Mouse (Mus musculus) neural tube, embryonic 12.5 days (tissue): ENCODE results near the gene Mfsd4b3. TPM values are rescaled to one million over a fixed set of nuclear protein-coding genes. Genes with fewer than 3 reads are reported as not detected.
"Not testable (repeated sequence)": the region's sequence is repeated elsewhere in the genome, so short reads cannot be mapped to it uniquely, and the experiment has no call there.

Experiments used
- ATAC-seq: fragments of 200-750 bp; cut with Nextera tagmentation; 2 replicates; pipeline ENCODE4 v1.8.0; 2017; ENCODE audit warnings: low read depth, mild to moderate bottlenecking, moderate TSS enrichment, moderate library complexity; ENCODE audit not compliant: low FRiP score
- H3K27ac ChIP-seq: fragments of 300-500 bp; sonication (generic); 2 replicates; pipeline ENCODE4 v1.5.1; 2016
- H3K27me3 ChIP-seq: fragments of 300-500 bp; sonication (generic); replicated peaks from 2 replicates; pipeline ENCODE4 v1.6.1; 2016; ENCODE audit warnings: mild to moderate bottlenecking
- H3K36me3 ChIP-seq: fragments of 300-500 bp; sonication (generic); 2 replicates; pipeline ENCODE4 v1.6.1; 2016; ENCODE audit warnings: mild to moderate bottlenecking
- H3K4me1 ChIP-seq: fragments of 300-500 bp; sonication (generic); 2 replicates; pipeline ENCODE4 v1.6.1; 2016
- H3K4me2 ChIP-seq: fragments of 300-500 bp; sonication (generic); replicated peaks from 2 replicates; pipeline ENCODE4 v1.6.1; 2016; ENCODE audit warnings: mild to moderate bottlenecking
- H3K4me3 ChIP-seq: fragments of 300-500 bp; sonication (generic); 2 replicates; pipeline ENCODE4 v1.5.1; 2016
- H3K9ac ChIP-seq: fragments of 300-500 bp; sonication (generic); 2 replicates; pipeline ENCODE4 v1.6.1; 2016; ENCODE audit warnings: mild to moderate bottlenecking
- H3K9me3 ChIP-seq: fragments of 300-500 bp; sonication (generic); 2 replicates; pipeline ENCODE4 v1.6.1; 2016; ENCODE audit warnings: mild to moderate bottlenecking
- WGBS: fragments of 180-500 bp; shearing (Covaris S2); methylation state at CpG from one replicate; pipeline ENCODE4 v1.1.7; 2016; 5-methylcytosine and 5-hydroxymethylcytosine counted together
- polyA plus RNA-seq: library from polyadenylated mRNA; unstranded; fragments of >200 nt; fragmentation: Nextera tagmentation; extraction: Ambion mirVana; gene quantifications from 2 replicates; pipeline ENCODE4 v1.2.1, GENCODE M21; 2016

The Mfsd4b3 gene
- 0.18 and 0.40 TPM in 2 replicates for polyA plus RNA-seq

- H3K4me1 ChIP-seq, result peaks cover 7% of the 10 kb centered on the region; the same call in 1 of the 2 replicates
- no peak within 1 kb of the TSS for H3K27ac ChIP-seq
- WGBS, result under 1% methylated on average over 38 of the region's 38 CpGs
- H3K4me3 ChIP-seq, result peak within 1 kb of the TSS; percentile 42
- no peaks in the 10 kb centered on the region for H3K9me3 ChIP-seq
- peak within 1 kb of the TSS; percentile 98 for H3K4me2 ChIP-seq
- ATAC-seq, result peak; percentile 98
- peak within 1 kb of the TSS; percentile 30; the same call in 1 of the 2 replicates for H3K9ac ChIP-seq
- H3K27me3 ChIP-seq, result no peaks in the 10 kb centered on the region
- H3K36me3 ChIP-seq, result no peaks in the 10 kb centered on the region
Observed at GRCm38 (mm10) chr10:39959761-39960440, at the start of gene Mfsd4b3. Mfsd4b3 (minus strand) TSS chr10:39960153.

- ATAC-seq, result no peak
- Histone ChIP-seq H3K4me2 (no peak overlapping the region), H3K4me1 (no peaks in the 10 kb centered on the region), H3K9ac (no peak overlapping the region), H3K4me3 (no peak overlapping the region), H3K36me3 (no peaks in the 10 kb centered on the region), H3K27ac (no peak overlapping the region), H3K27me3 (no peaks in the 10 kb centered on the region), H3K9me3 (no peaks in the 10 kb centered on the region)
- WGBS, result 86% methylated on average over 11 of the region's 11 CpGs
Observed at GRCm38 (mm10) chr10:40009591-40009990, 49.6 kb upstream of the Mfsd4b3 start.

DNA sequence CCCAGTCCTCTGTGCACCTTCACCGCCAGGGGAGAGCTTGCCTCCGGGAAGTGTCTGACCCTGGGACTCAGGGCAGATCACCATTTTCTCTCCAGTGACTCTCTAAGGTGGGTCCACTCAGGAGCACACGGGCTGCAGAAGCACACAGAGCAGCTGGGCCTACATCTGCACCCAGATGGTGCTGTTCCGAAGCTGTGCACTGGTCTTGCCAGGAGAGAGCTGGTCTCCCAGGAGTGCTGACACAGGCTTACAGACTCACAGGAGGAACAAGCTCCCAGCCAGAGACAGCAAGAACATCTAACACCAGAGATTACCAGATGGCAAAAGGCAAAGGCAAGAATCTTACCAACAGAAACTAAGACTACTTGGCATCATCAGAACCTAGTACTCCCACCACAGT, 48.9 kb upstream of the Mfsd4b3 start:
- not testable (repeated sequence) for H3K27me3 ChIP-seq, H3K4me3 ChIP-seq, H3K9me3 ChIP-seq, ATAC-seq, H3K36me3 ChIP-seq, H3K4me1 ChIP-seq, H3K27ac ChIP-seq, H3K4me2 ChIP-seq, H3K9ac ChIP-seq
- 85% methylated on average over 4 of the region's 4 CpGs for WGBS

- Histone ChIP-seq H3K9ac (no peak overlapping the region), H3K9me3 (no peaks in the 10 kb centered on the region), H3K36me3 (no peaks in the 10 kb centered on the region), H3K27me3 (no peaks in the 10 kb centered on the region), H3K4me1 (no peaks in the 10 kb centered on the region), H3K4me3 (no peak overlapping the region), H3K27ac (no peak overlapping the region), H3K4me2 (no peak overlapping the region)
- WGBS, result 92% methylated on average over 4 of the region's 4 CpGs
- ATAC-seq, result no peak
Observed at GRCm38 (mm10) chr10:40007953-40008352, 48.0 kb upstream of the Mfsd4b3 start.

DNA sequence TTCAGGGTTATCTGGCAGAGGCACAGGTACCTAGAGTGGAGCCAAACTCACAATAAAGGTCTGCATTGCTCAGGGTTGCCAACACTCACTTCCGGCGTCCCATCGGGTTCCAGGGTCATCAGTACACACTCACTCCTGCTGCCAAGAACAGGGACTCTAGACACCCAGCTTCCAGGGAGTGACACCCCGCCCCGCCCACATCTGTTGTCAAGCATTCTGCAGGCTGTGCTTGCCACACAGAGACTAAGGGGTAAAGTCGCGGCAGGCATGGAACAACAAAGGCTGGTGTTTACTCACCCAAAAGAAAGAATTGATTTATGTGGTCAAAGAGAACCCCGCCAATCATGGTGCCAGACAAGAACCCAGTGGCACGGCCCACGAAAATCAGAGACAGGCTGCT, 47.0 kb upstream of the Mfsd4b3 start:
- Histone ChIP-seq H3K36me3 (no peaks in the 10 kb centered on the region), H3K27me3 (no peaks in the 10 kb centered on the region), H3K9ac (no peak overlapping the region), H3K9me3 (no peaks in the 10 kb centered on the region), H3K27ac (no peak overlapping the region), H3K4me3 (no peak overlapping the region), H3K4me2 (no peak overlapping the region), H3K4me1 (no peaks in the 10 kb centered on the region)
- WGBS, result 64% methylated on average over 10 of the region's 10 CpGs
- ATAC-seq, result no peak

GRCm38 (mm10) chr10:40000746-40001145, 40.8 kb upstream of the Mfsd4b3 start:
- no peak overlapping the region for H3K27ac ChIP-seq
- H3K4me1 ChIP-seq, result no peaks in the 10 kb centered on the region
- no peaks in the 10 kb centered on the region for H3K9me3 ChIP-seq
- H3K9ac ChIP-seq, result no peak overlapping the region
- no peaks in the 10 kb centered on the region for H3K36me3 ChIP-seq
- no peaks in the 10 kb centered on the region for H3K27me3 ChIP-seq
- no peak for ATAC-seq
- H3K4me3 ChIP-seq, result no peak overlapping the region
- H3K4me2 ChIP-seq, result no peak overlapping the region
- WGBS, result 90% methylated on average over 2 of the region's 2 CpGs

GRCm38 (mm10) chr10:39991155-39991554, 31.2 kb upstream of the Mfsd4b3 start:
- Histone ChIP-seq H3K4me1 (no peaks in the 10 kb centered on the region), H3K4me2 (no peak overlapping the region), H3K9ac (no peak overlapping the region), H3K36me3 (no peaks in the 10 kb centered on the region), H3K27ac (no peak overlapping the region), H3K9me3 (peaks cover 6% of the 10 kb centered on the region; the same call in 1 of the 2 replicates), H3K4me3 (no peak overlapping the region), H3K27me3 (no peaks in the 10 kb centered on the region)
- 85% methylated on average over 4 of the region's 4 CpGs for WGBS
- no peak for ATAC-seq

DNA sequence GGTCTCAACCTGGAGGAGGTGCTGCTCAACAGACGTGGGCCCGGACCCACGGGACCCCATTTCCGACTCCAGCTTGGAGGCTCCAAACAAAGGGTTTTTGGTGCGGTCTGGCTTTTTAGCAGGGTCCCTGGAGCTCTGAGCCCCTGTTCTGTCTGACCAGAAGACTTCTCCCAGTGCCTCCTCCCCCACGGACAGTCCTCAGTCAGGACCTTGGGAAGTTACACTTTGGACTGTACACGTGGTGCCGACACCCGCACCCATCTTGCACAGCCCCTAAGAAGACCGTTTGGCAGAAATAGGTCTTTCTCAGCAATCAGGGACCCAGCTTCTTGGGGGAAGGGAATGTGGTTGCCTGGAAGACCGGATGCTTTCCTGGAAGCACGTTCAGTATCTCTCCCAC, 26.5 kb upstream of the Mfsd4b3 start, which contains the start of gene Mfsd4b5:
TSS of gene Mfsd4b5 (minus strand) at position 181 of the 400 bp plus-strand sequence.
- no peak within 1 kb of the TSS for H3K9ac ChIP-seq
- no peaks in the 10 kb centered on the region for H3K9me3 ChIP-seq
- no peak within 1 kb of the TSS for H3K4me3 ChIP-seq
- H3K4me2 ChIP-seq, result no peak within 1 kb of the TSS
- H3K27me3 ChIP-seq, result no peaks in the 10 kb centered on the region
- 90% methylated on average over 12 of the region's 12 CpGs for WGBS
- no peak for ATAC-seq
- H3K4me1 ChIP-seq, result no peaks in the 10 kb centered on the region
- H3K27ac ChIP-seq, result no peak within 1 kb of the TSS
- no peaks in the 10 kb centered on the region for H3K36me3 ChIP-seq

DNA sequence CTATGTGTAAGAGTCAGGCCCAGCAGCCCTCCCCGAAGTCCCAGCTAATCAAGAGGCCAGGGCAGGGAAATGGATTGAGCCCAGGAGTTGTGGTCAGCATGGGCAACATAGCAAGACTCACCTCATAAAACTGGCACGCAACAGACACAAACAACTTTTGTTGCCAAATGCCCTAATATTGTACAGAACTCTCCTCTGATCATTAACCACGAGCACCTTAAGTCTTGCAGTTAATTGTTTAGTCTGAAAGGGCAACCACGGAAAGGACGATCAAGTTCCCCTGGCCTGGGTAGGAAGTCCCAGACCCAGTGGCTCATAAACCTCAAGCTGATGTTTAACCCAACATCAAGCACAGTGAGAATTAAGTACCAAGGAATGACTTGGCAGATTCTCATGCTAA, 22.7 kb upstream of the Mfsd4b3 start:
- Histone ChIP-seq H3K4me1 (no peaks in the 10 kb centered on the region), H3K4me3 (no peak overlapping the region), H3K9me3 (peaks cover 7% of the 10 kb centered on the region; the same call in 1 of the 2 replicates), H3K27ac (no peak overlapping the region), H3K9ac (no peak overlapping the region), H3K27me3 (no peaks in the 10 kb centered on the region), H3K4me2 (no peak overlapping the region), H3K36me3 (no peaks in the 10 kb centered on the region)
- ATAC-seq, result no peak
- 53% methylated on average over 5 of the region's 5 CpGs for WGBS

- Histone ChIP-seq H3K36me3 (no peaks in the 10 kb centered on the region), H3K4me1 (no peaks in the 10 kb centered on the region), H3K27ac (no peak overlapping the region), H3K27me3 (no peaks in the 10 kb centered on the region), H3K4me3 (no peak overlapping the region), H3K4me2 (no peak overlapping the region), H3K9ac (no peak overlapping the region), H3K9me3 (peaks cover 12% of the 10 kb centered on the region)
- ATAC-seq, result no peak
- WGBS, result 93% methylated on average over 1 of the region's 1 CpGs
Observed at GRCm38 (mm10) chr10:39978231-39978630, 18.3 kb upstream of the Mfsd4b3 start.

DNA sequence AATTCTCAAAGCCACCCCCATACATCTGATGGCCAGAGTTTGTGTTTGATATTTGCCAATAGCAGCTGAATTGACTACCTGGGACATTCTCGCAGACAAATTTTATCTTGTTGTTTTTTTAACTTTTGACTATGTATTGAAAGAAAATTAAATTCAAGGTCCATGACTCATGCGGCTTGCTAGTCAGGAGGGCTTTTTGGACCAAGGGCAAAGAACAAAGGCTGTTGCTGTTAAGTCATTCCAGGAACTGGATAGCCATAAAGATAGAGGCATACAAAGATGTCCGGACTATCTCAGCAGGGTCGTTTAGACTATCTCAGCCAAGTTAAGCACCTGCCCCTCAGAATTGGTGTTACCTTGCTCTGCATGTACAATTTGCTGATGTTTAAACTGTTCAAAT, 17.4 kb upstream of the Mfsd4b3 start:
- no peak for ATAC-seq
- no peak overlapping the region for H3K9ac ChIP-seq
- no peak overlapping the region for H3K27ac ChIP-seq
- H3K9me3 ChIP-seq, result peaks cover 12% of the 10 kb centered on the region
- WGBS, result 96% methylated on average over 4 of the region's 4 CpGs
- no peaks in the 10 kb centered on the region for H3K27me3 ChIP-seq
- no peaks in the 10 kb centered on the region for H3K36me3 ChIP-seq
- no peak overlapping the region for H3K4me2 ChIP-seq
- H3K4me1 ChIP-seq, result no peaks in the 10 kb centered on the region
- no peak overlapping the region for H3K4me3 ChIP-seq

DNA sequence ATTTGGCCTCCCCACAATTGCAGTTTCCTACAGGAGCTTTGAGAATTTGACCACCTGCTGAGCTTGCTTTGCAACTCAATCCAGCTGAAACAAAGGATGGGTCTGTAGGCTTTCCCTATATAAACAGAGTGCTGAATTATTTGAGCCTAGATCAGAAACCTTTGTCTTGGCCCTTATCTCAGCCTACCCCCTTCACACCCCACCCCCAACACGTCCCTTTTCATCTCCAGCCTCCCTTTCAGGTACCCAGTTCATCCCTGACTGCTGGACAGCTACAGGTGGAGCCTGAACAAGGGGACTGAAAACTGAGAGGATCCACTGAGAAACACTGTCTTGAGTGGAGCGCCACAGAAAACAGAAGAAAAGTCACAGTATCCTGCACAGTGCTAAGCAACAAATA, 15.8 kb upstream of the Mfsd4b3 start:
- H3K4me3 ChIP-seq, result no peak overlapping the region
- no peak overlapping the region for H3K9ac ChIP-seq
- 38% methylated on average over 2 of the region's 2 CpGs for WGBS
- ATAC-seq, result no peak
- H3K27ac ChIP-seq, result no peak overlapping the region
- H3K9me3 ChIP-seq, result peaks cover 12% of the 10 kb centered on the region
- no peak overlapping the region for H3K4me2 ChIP-seq
- no peaks in the 10 kb centered on the region for H3K4me1 ChIP-seq
- H3K27me3 ChIP-seq, result no peaks in the 10 kb centered on the region
- H3K36me3 ChIP-seq, result no peaks in the 10 kb centered on the region

GRCm38 (mm10) chr10:39974982-39975381, 15.0 kb upstream of the Mfsd4b3 start:
- 71% methylated on average over 11 of the region's 11 CpGs for WGBS
- peaks cover 12% of the 10 kb centered on the region for H3K9me3 ChIP-seq

More at GRCm38 (mm10) chr10:39974982-39975381, 15.0 kb upstream of the Mfsd4b3 start:
- no peak for ATAC-seq
- Histone ChIP-seq H3K4me3 (no peak overlapping the region), H3K27me3 (no peaks in the 10 kb centered on the region), H3K4me2 (no peak overlapping the region), H3K4me1 (no peaks in the 10 kb centered on the region), H3K9ac (no peak overlapping the region), H3K36me3 (no peaks in the 10 kb centered on the region), H3K27ac (no peak overlapping the region)
